Mouse (Mus musculus) splenic B cell, adult 2 months (primary cell): ENCODE data around the gene Itfg2.
A peak's percentile ranks its signal among the peaks of the same experiment; 100 is the strongest.

Experiments used
- DNase-seq: peaks from one replicate; pipeline ENCODE4 v3.0.0-alpha.2; 2011; ENCODE audit warnings: low read depth, low spot score
- H3K27me3 ChIP-seq: 2 replicates; pipeline ENCODE4 v1.6.1; 2012; ENCODE audit warnings: mild to moderate bottlenecking, low read length, moderate library complexity, mixed read lengths; ENCODE audit not compliant: control insufficient read depth, poor library complexity, insufficient read depth, severe bottlenecking
- H3K36me3 ChIP-seq: 2 replicates; pipeline ENCODE4 v1.6.1; 2012; ENCODE audit warnings: mild to moderate bottlenecking, low read length, moderate library complexity, mixed read lengths; ENCODE audit not compliant: control insufficient read depth, poor library complexity, insufficient read depth, severe bottlenecking

Itfg2 gene

GRCm38 (mm10) chr6:128440238-128440637 is 15.5 kb upstream of the Itfg2 start:
- DNase-seq, result peak; percentile 40
- peaks cover 3% of the 10 kb centered on the region for H3K36me3 ChIP-seq
- no peaks in the 10 kb centered on the region; the same call in 1 of the 2 replicates for H3K27me3 ChIP-seq

- no peak for DNase-seq
- Histone ChIP-seq H3K27me3 (no peaks in the 10 kb centered on the region; the same call in 1 of the 2 replicates), H3K36me3 (peaks cover 5% of the 10 kb centered on the region)
Observed at GRCm38 (mm10) chr6:128438871-128439341, 14.2 kb upstream of the Itfg2 start.

DNA sequence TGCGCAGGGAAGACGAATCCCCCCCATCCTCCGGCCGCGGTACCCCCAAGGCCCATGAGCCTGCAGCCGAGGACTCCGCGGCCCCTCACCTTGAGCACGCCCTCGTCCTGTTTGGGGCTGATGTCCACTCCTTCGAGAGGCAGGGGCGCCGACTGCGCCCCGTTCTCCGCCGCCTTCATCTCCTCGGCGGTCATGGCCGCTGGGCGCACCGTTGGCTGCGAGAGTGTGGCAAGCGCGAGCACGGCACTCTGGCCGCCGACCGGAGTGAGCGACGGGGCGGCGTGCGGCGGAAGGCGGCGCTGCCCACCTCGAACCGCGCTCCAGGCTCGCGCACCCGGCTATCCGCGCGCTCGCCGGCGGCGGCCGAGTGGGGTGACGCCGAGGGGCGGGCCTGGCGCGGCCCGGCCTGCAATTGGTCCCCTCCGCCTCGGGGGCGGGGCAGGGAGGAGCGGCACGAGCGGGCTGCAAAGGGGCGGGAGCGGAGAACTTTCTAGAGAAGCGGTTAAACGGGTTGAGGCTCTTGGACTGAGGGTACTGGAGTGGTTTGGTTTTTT is 13.7 kb upstream of the Itfg2 start, which contains the start of gene Fkbp4:
Gene Fkbp4, minus strand, starts transcription at position 361 of the 554 bp plus-strand sequence.
- H3K36me3 ChIP-seq, result peaks cover 9% of the 10 kb centered on the region
- DNase-seq, result peak; percentile 95
- no peaks in the 10 kb centered on the region; the same call in 1 of the 2 replicates for H3K27me3 ChIP-seq

DNA sequence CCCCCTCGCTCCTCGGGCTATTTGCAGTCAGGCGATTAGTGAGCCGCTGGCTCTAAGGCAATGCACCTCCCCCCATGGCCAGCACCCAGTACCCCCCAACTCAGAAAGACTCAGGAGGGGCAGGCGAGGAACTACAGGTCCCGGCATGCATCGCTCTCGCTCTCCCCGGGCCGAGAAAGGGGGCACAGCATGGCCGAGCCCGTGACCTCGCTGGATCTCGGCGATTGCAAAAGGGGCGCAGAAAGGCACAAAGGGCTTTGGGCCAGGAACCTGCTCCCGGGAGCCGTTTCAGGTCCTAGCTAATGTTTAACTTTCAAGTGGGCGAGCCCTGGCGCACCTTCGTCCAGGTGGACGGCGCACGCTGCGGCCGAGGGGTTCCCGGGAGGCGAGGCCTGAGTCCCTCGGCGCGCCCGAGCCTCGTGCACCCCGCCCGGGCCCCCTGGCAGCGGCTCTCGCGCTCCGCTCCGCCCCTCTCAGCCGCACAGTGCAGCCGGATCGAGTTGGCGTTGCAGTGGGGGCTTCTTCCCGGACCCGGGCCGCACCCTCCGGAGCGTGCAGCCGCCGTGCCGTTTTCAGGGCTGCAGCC is 13.1 kb upstream of the Itfg2 start:
- DNase-seq, result peak; percentile 54
- Histone ChIP-seq H3K27me3 (no peaks in the 10 kb centered on the region; the same call in 1 of the 2 replicates), H3K36me3 (peaks cover 9% of the 10 kb centered on the region)

DNA sequence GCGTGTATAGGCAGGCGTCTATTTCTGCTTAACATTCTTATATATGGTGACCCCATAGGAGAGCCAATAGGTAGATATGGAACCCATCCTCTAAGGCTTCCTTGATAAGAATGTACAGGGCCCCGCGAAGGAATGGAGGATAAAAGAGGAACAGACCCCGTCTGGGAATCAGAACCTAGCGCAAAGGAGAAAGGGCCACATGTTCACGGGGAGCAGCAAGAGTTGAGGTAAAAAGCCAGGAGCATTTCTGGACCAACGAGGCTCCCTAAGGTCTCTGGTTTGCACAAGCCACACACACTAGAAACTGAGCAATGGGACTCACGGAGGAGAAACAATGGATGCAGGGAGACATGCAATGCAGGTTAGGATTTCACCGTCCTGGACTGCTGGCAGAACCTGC is 12.6 kb upstream of the Itfg2 start:
- Histone ChIP-seq H3K36me3 (peaks cover 11% of the 10 kb centered on the region), H3K27me3 (no peaks in the 10 kb centered on the region; the same call in 1 of the 2 replicates)
- DNase-seq, result no peak

DNA sequence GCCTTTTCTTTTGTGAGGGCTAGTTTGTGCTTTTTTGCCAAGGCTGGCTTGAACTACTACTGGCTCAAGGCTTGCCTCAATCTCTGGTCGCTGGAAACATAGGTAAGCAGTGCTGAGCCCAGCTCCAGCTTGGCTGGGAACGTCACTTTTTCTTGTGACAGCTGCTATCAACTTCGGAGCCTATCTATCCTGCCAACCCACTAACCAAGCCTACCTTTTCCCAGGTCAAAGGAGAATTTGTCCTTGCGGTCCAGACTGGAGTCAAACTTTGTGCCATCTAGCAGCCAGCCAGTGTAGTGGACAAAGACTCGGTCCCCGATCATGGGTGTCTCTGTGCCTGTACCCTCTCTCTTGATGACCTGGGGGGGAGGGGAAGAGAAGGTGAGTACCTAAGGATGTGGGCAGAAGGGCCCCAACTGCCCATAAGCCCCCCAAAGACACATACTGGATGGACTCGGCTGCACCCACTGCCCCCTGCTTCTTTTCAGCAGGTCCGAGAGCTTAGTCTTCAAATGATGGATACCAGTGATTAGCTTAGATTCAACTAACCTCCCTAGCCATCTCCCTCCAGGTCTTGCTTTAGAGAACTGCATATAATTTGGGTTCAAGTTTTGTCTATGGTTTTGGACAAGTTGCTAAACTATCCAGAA is 11.8 kb upstream of the Itfg2 start:
- Histone ChIP-seq H3K36me3 (peaks cover 15% of the 10 kb centered on the region), H3K27me3 (no peaks in the 10 kb centered on the region; the same call in none of the 2 replicates)
- no peak for DNase-seq

DNA sequence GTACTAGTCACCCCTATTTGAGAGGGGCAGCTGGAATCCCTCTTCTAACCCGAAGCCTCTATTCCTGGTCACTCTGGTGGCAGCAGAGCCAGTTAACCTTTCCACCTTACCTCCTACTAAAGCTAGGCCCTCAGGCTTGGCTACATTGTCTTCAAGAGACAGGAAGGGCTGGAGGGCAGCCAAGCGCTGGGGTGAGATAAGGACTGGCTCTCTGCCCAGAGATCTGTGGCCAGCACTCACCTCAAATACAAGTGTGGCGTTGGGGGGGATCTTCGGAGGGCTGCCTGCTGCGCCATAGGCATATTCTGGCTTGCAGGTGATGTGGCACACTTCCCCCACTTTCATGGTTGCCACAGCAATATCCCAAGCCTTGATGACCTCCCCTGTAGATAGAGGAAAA is 10.7 kb upstream of the Itfg2 start:
- no peaks in the 10 kb centered on the region; the same call in none of the 2 replicates for H3K27me3 ChIP-seq
- DNase-seq, result no peak

GRCm38 (mm10) chr6:128433566-128433965 is 8.8 kb upstream of the Itfg2 start:
- Histone ChIP-seq H3K27me3 (no peaks in the 10 kb centered on the region; the same call in 1 of the 2 replicates), H3K36me3 (peaks cover 20% of the 10 kb centered on the region)
- no peak for DNase-seq

More for the DNA sequence above, 10.7 kb upstream of the Itfg2 start:
- H3K36me3 ChIP-seq, result peaks cover 15% of the 10 kb centered on the region

- Histone ChIP-seq H3K27me3 (no peaks in the 10 kb centered on the region; the same call in 1 of the 2 replicates), H3K36me3 (peaks cover 20% of the 10 kb centered on the region)
- no peak for DNase-seq
Observed at GRCm38 (mm10) chr6:128432356-128432915, 7.7 kb upstream of the Itfg2 start.

DNA sequence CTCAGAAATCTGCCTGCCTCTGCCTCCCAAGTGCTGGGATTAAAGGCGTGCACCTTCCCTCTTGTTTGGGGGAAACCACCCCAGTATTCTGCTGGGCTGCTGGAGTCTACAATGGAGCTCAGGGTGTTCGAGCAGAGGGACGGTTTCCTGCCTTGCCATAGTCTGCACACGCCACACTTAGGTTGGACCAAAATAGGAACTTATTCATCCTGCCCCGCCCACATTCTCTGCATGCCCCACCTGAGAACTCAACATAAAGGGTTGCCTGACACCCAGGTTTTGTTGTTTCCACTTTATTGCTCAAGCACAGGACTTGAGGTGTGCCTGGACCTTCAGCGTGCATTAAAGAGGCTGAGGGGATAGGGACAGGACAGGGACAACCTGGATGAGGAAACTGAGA is 5.1 kb upstream of the Itfg2 start:
- peak; percentile 13 for DNase-seq
- Histone ChIP-seq H3K27me3 (no peaks in the 10 kb centered on the region; the same call in 1 of the 2 replicates), H3K36me3 (peaks cover 15% of the 10 kb centered on the region)

GRCm38 (mm10) chr6:128429300-128429699 is 4.6 kb upstream of the Itfg2 start:
- no peaks in the 10 kb centered on the region; the same call in 1 of the 2 replicates for H3K27me3 ChIP-seq
- DNase-seq, result no peak
- H3K36me3 ChIP-seq, result peaks cover 15% of the 10 kb centered on the region

DNA sequence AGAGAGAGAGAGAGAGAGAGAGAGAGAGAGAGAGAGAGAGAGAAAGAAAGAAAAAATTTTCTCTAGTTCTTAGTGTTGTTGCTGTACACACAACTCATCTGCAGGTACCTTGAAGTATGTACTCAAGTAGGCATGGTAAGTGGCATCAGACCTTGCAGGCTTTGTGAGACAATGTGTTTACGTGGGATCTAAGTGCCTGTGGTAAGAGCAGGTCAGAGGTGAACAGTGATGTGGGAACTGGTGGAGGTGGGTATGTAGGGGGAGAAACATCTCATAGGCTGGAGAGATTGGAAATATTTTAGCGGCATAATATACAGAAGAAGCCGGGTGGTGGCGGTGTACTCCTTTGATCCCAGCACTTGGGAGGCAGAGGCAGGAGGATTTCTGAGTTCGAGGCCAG is 2.8 kb upstream of the Itfg2 start:
- no peak for DNase-seq
- Histone ChIP-seq H3K27me3 (no peaks in the 10 kb centered on the region; the same call in 1 of the 2 replicates), H3K36me3 (peaks cover 11% of the 10 kb centered on the region)

- DNase-seq, result no peak
- H3K27me3 ChIP-seq, result no peaks in the 10 kb centered on the region
- H3K36me3 ChIP-seq, result peaks cover 3% of the 10 kb centered on the region; the same call in 1 of the 2 replicates
Observed at GRCm38 (mm10) chr6:128425046-128425445, 315 bp upstream of the Itfg2 start.

- DNase-seq, result no peak
- no peaks in the 10 kb centered on the region for H3K36me3 ChIP-seq
- H3K27me3 ChIP-seq, result no peaks in the 10 kb centered on the region
Observed at GRCm38 (mm10) chr6:128423496-128424268, 1.0 kb downstream of the Itfg2 start.
